Mouse (Mus musculus) lung, postnatal 0 days (tissue): ENCODE measurements around the gene Tmem82. TPM values are rescaled to one million over a fixed set of nuclear protein-coding genes. Genes with fewer than 3 reads are reported as not detected.

Source experiments
- ATAC-seq: fragments of 200-750 bp; cut with Nextera tagmentation; 2 replicates; pipeline ENCODE4 v1.8.0; 2017; ENCODE audit warnings: moderate library complexity
- DNase-seq: peaks from one replicate; pipeline ENCODE4 v3.0.0-alpha.2; 2016; ENCODE audit warnings: low spot score
- H3K27ac ChIP-seq: fragments of 300-500 bp; sonication (generic); 2 replicates; pipeline ENCODE4 v1.5.1; 2014; ENCODE audit warnings: antibody characterized with exemption, mild to moderate bottlenecking, low read length, mixed read lengths
- H3K27me3 ChIP-seq: fragments of 300-500 bp; sonication (generic); replicated peaks from 2 replicates; pipeline ENCODE4 v1.6.1; 2014; ENCODE audit warnings: low read length, mixed read lengths; ENCODE audit not compliant: insufficient read depth
- H3K36me3 ChIP-seq: fragments of 300-500 bp; sonication (generic); 2 replicates; pipeline ENCODE4 v1.6.1; 2014; ENCODE audit warnings: low read length, mixed read lengths; ENCODE audit not compliant: insufficient read depth
- H3K4me1 ChIP-seq: fragments of 300-500 bp; sonication (generic); 2 replicates; pipeline ENCODE4 v1.6.1; 2014; ENCODE audit warnings: antibody characterized with exemption, low read depth, low read length, mixed read lengths; ENCODE audit not compliant: insufficient read depth
- H3K4me2 ChIP-seq: fragments of 300-500 bp; sonication (generic); replicated peaks from 2 replicates; pipeline ENCODE4 v1.6.1; 2014; ENCODE audit warnings: low read depth, mild to moderate bottlenecking, low read length, moderate library complexity, mixed read lengths
- H3K4me3 ChIP-seq: fragments of 300-500 bp; sonication (generic); 2 replicates; pipeline ENCODE4 v1.5.1; 2014; ENCODE audit warnings: low read depth, low read length
- H3K9ac ChIP-seq: fragments of 300-500 bp; sonication (generic); replicated peaks from 2 replicates; pipeline ENCODE4 v1.6.1; 2014; ENCODE audit warnings: low read depth, mild to moderate bottlenecking
- H3K9me3 ChIP-seq: fragments of 300-500 bp; sonication (generic); 2 replicates; pipeline ENCODE4 v1.6.1; 2016; ENCODE audit warnings: low read length, mixed read lengths
- CTCF ChIP-seq: IDR thresholded peaks from 2 replicates; pipeline ENCODE4 v1.5.1; 2016; ENCODE audit warnings: antibody characterized with exemption, mild to moderate bottlenecking
- EP300 ChIP-seq: IDR thresholded peaks from 2 replicates; pipeline ENCODE4 v1.6.1; 2016; ENCODE audit warnings: antibody characterized with exemption, mild to moderate bottlenecking, control low read depth
- whole genome bisulfite sequencing: fragments of 180-500 bp; shearing (Covaris S2); extraction: QIAGEN DNeasy Blood & Tissue Kit; methylation state at CpG from one replicate; pipeline ENCODE4 v1.1.7; 2014; 5-methylcytosine and 5-hydroxymethylcytosine counted together
- polyA plus RNA-seq: library from polyadenylated mRNA; unstranded; fragments of >200 nt; fragmentation: Nextera tagmentation; extraction: Ambion mirVana; gene quantifications from 2 replicates; pipeline ENCODE4 v1.2.1, GENCODE M21; 2015

Gene Tmem82
- 3.5 and 3.6 TPM in 2 replicates for polyA plus RNA-seq

- Histone ChIP-seq H3K4me1 (peaks cover 8% of the 10 kb centered on the region; the same call in 1 of the 2 replicates), H3K9me3 (no peaks in the 10 kb centered on the region), H3K4me3 (peak within 1 kb of the TSS; percentile 21; the same call in 1 of the 2 replicates), H3K27me3 (no peaks in the 10 kb centered on the region), H3K36me3 (no peaks in the 10 kb centered on the region), H3K27ac (peak within 1 kb of the TSS; percentile 59), H3K4me2 (peak within 1 kb of the TSS; percentile 55), H3K9ac (0 out of 2 replicates have a peak within 1 kb of the TSS, but pooled peaks have one; percentile 9)
- peak; percentile 86 for DNase-seq
- peak; percentile 50 for ATAC-seq
- 20% methylated on average over 19 of the region's 20 CpGs for WGBS
- TF ChIP-seq CTCF: peak; percentile 78
- TF ChIP-seq EP300: no peak
These were observed at the start of gene Tmem82 for GRCm38 (mm10) chr4:141618565-141619243. Gene Tmem82, minus strand, starts transcription at chr4:141618633.

- DNase-seq (no peak), ATAC-seq (no peak)
- Histone ChIP-seq H3K9ac (peak within 1 kb of the TSS; percentile 88), H3K4me1 (peaks cover 16% of the 10 kb centered on the region), H3K4me3 (peak within 1 kb of the TSS; percentile 80), H3K9me3 (no peaks in the 10 kb centered on the region), H3K36me3 (no peaks in the 10 kb centered on the region), H3K4me2 (peak within 1 kb of the TSS; percentile 86), H3K27ac (peak within 1 kb of the TSS; percentile 86), H3K27me3 (no peaks in the 10 kb centered on the region)
- TF ChIP-seq CTCF: no peak
- TF ChIP-seq EP300: no peak
- WGBS: 61% methylated on average over 8 of the region's 8 CpGs
These were observed 46.4 kb upstream of the Tmem82 start, which contains the start of gene Plekhm2 for GRCm38 (mm10) chr4:141664799-141665198. Gene Plekhm2, minus strand, starts transcription at chr4:141664899.

DNA sequence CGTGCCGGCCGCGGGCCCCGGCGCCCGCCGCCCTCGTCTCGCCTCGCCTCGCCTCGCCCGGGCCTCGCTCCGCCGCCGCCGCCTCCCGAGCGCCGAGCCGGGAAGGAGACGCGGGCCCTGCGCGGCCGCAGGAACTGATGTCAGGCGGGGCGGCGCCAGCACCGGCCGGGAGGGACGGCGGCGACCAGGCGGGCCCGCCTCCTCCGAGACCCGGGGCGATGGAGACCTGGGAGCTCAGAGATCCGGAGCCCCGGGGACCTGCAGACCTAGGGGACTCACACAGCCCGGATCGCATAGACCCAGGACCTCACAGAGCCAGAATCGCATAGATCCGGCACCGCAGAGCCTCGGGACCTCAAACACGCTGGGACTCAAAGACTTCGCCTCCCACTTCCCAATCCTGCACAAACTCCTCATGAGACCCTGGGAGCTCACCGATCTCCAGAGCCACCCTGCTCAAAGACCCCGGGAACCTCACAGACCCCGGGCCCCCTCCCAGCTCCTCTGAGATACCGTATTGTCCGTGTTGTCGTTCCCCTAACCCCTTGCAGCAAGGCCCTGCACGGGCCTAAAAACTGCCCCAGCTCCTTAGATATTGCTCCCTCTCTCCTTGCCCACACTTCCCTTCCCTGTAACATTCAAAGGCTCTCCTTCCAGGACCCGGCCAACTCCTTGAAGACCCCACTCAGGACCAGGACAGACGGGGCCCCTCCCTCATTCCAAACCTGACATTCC, 45.7 kb upstream of the Tmem82 start:
- WGBS: 1% methylated on average over 32 of the region's 60 CpGs
- peak; percentile 94 for ATAC-seq
- TF ChIP-seq CTCF (no peak), EP300 (no peak)
- Histone ChIP-seq H3K36me3 (no peaks in the 10 kb centered on the region), H3K4me3 (peak overlapping the region; percentile 80), H3K9me3 (no peaks in the 10 kb centered on the region), H3K4me1 (peaks cover 16% of the 10 kb centered on the region), H3K4me2 (peak overlapping the region; percentile 86), H3K9ac (peak overlapping the region; percentile 88), H3K27me3 (no peaks in the 10 kb centered on the region), H3K27ac (peak overlapping the region; percentile 86)
- peak; percentile 86 for DNase-seq

DNA sequence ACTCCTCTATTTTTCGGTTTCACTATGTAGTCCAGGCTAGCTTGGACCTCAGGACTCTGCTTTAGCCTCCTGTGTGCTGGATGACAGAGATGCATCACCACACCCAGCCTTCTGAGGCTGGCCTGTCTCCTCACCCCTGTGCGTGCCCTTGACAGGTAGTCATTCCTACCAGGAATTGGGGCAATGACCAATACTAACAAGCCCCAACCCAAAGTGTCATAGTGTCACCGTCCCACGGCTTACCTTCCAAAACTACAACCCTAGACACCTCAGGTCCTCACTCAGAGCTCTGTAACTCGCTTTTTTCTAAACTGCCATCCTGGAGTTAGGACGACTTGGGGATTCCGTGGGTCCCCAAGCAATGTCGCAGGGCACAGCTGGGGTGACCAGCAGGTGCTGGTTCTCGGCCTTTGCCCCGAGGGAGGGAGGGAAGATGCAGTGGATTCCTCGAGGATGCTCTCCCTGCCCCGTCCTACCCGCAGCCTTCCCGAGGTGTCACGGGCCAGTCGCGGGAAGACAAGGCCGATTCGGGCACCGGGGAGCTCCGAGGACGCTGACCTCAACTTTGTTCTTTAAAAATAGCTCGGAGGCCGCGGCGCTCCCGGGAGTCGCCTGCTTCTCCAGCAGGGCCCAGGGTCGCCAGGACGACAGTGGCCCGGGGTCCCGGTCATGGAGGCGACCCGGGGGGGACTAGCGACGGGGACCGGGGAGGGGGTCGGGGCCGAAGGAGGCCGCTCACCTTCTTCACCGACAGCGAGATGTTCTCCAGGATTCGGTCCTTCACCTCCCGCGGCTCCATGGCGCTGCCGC, 44.9 kb upstream of the Tmem82 start:
- 4% methylated on average over 36 of the region's 47 CpGs for WGBS
- Histone ChIP-seq H3K9me3 (no peaks in the 10 kb centered on the region), H3K4me3 (peak overlapping the region; percentile 80), H3K27me3 (no peaks in the 10 kb centered on the region), H3K27ac (peak overlapping the region; percentile 86), H3K4me1 (peaks cover 16% of the 10 kb centered on the region), H3K4me2 (peak overlapping the region; percentile 86), H3K9ac (peak overlapping the region; percentile 88), H3K36me3 (no peaks in the 10 kb centered on the region)
- ATAC-seq (peak; percentile 24), DNase-seq (peak; percentile 40)
- TF ChIP-seq CTCF (no peak), EP300 (no peak)

- Histone ChIP-seq H3K4me1 (peaks cover 24% of the 10 kb centered on the region), H3K4me2 (no peak overlapping the region), H3K27me3 (no peaks in the 10 kb centered on the region), H3K9me3 (no peaks in the 10 kb centered on the region), H3K9ac (no peak overlapping the region), H3K27ac (no peak overlapping the region), H3K4me3 (no peak overlapping the region), H3K36me3 (no peaks in the 10 kb centered on the region)
- TF ChIP-seq EP300 (no peak), CTCF (no peak)
- ATAC-seq (no peak), DNase-seq (no peak)
- WGBS: 91% methylated on average over 11 of the region's 11 CpGs
These were observed 42.5 kb upstream of the Tmem82 start for GRCm38 (mm10) chr4:141660884-141661283.

GRCm38 (mm10) chr4:141659739-141660138, 41.3 kb upstream of the Tmem82 start:
- Histone ChIP-seq H3K4me3 (no peak overlapping the region), H3K4me1 (peaks cover 20% of the 10 kb centered on the region), H3K27me3 (no peaks in the 10 kb centered on the region), H3K27ac (no peak overlapping the region), H3K9ac (no peak overlapping the region), H3K4me2 (no peak overlapping the region), H3K9me3 (no peaks in the 10 kb centered on the region), H3K36me3 (no peaks in the 10 kb centered on the region)
- ATAC-seq: no peak
- no peak for DNase-seq
- 81% methylated on average over 4 of the region's 4 CpGs for WGBS
- TF ChIP-seq CTCF: peak; percentile 51
- no peak for TF ChIP-seq EP300
